Mouse (Mus musculus) forelimb bud, embryonic 11.5 days (tissue): ENCODE results near the gene Hgfac.

Source experiments
- DNase-seq: peaks from one replicate; pipeline ENCODE4 v3.0.0-alpha.2; 2012; ENCODE audit warnings: low read depth, low spot score

Gene Hgfac

GRCm38 (mm10) chr5:35041268-35041829, at the start of gene Hgfac:
Gene Hgfac (plus strand): TSS chr5:35041509.
- DNase-seq, result no peak

GRCm38 (mm10) chr5:34998754-34999153, 42.6 kb upstream of the Hgfac start:
- DNase-seq, result no peak

GRCm38 (mm10) chr5:34999281-34999680, 42.0 kb upstream of the Hgfac start:
- DNase-seq, result no peak

GRCm38 (mm10) chr5:35000323-35000722, 41.0 kb upstream of the Hgfac start:
- DNase-seq, result no peak

GRCm38 (mm10) chr5:35001144-35001543, 40.2 kb upstream of the Hgfac start:
- no peak for DNase-seq

- no peak for DNase-seq
Measured at GRCm38 (mm10) chr5:35003611-35004162, 37.6 kb upstream of the Hgfac start.

- no peak for DNase-seq
Measured at GRCm38 (mm10) chr5:35004769-35005168, 36.5 kb upstream of the Hgfac start.

- no peak for DNase-seq
Measured at GRCm38 (mm10) chr5:35005659-35006058, 35.6 kb upstream of the Hgfac start.

GRCm38 (mm10) chr5:35006599-35006998, 34.7 kb upstream of the Hgfac start:
- no peak for DNase-seq

- DNase-seq, result no peak
Measured at GRCm38 (mm10) chr5:35009163-35009562, 32.1 kb upstream of the Hgfac start.

- DNase-seq, result no peak
Measured at GRCm38 (mm10) chr5:35010656-35011055, 30.7 kb upstream of the Hgfac start.

GRCm38 (mm10) chr5:35011156-35011923, 30.0 kb upstream of the Hgfac start:
- no peak for DNase-seq

GRCm38 (mm10) chr5:35014036-35014435, 27.3 kb upstream of the Hgfac start:
- no peak for DNase-seq

GRCm38 (mm10) chr5:35019673-35020300, 21.5 kb upstream of the Hgfac start:
- no peak for DNase-seq

GRCm38 (mm10) chr5:35020410-35021241, 20.7 kb upstream of the Hgfac start:
- no peak for DNase-seq

- peak; percentile 10 for DNase-seq
Measured at GRCm38 (mm10) chr5:35024975-35025374, 16.3 kb upstream of the Hgfac start.

GRCm38 (mm10) chr5:35029303-35029702, 12.0 kb upstream of the Hgfac start:
- DNase-seq, result no peak

GRCm38 (mm10) chr5:35029755-35030154, 11.6 kb upstream of the Hgfac start:
- DNase-seq, result no peak

GRCm38 (mm10) chr5:35033068-35033467, 8.2 kb upstream of the Hgfac start:
- no peak for DNase-seq

- no peak for DNase-seq
Measured at GRCm38 (mm10) chr5:35033619-35034018, 7.7 kb upstream of the Hgfac start.

- no peak for DNase-seq
Measured at GRCm38 (mm10) chr5:35035141-35035540, 6.2 kb upstream of the Hgfac start.

- DNase-seq, result no peak
Measured at GRCm38 (mm10) chr5:35035795-35036194, 5.5 kb upstream of the Hgfac start.
